Mouse (Mus musculus) heart, embryonic 15.5 days (tissue): ENCODE measurements at regions not wholly inside any gene's neighbourhood (a gene's known extent, or its start where the extent isn't known, plus 50 kb on each side); places are given as distances from the start of the nearest gene placed in this dataset.

Experiments used
- ATAC-seq: fragments of 200-750 bp; cut with Nextera tagmentation; replicated peaks from 2 replicates; pipeline ENCODE4 v1.8.0; 2017; ENCODE audit warnings: low read depth, moderate TSS enrichment; ENCODE audit not compliant: insufficient number of reproducible peaks, insufficient read depth, low FRiP score
- H3K27ac ChIP-seq: fragments of 300-500 bp; sonication (generic); 2 replicates; pipeline ENCODE4 v1.5.1; 2015; ENCODE audit warnings: mild to moderate bottlenecking, inconsistent platforms
- H3K27me3 ChIP-seq: fragments of 300-500 bp; sonication (generic); 2 replicates; pipeline ENCODE4 v1.6.1; 2015; ENCODE audit warnings: inconsistent platforms
- H3K36me3 ChIP-seq: fragments of 300-500 bp; sonication (generic); 2 replicates; pipeline ENCODE4 v1.6.1; 2015; ENCODE audit warnings: mild to moderate bottlenecking, inconsistent platforms
- H3K4me1 ChIP-seq: fragments of 300-500 bp; sonication (generic); replicated peaks from 2 replicates; pipeline ENCODE4 v1.6.1; 2015; ENCODE audit warnings: inconsistent platforms
- H3K4me2 ChIP-seq: fragments of 300-500 bp; sonication (generic); 2 replicates; pipeline ENCODE4 v1.6.1; 2015; ENCODE audit warnings: inconsistent platforms, mild to moderate bottlenecking, moderate library complexity
- H3K4me3 ChIP-seq: fragments of 300-500 bp; sonication (generic); 2 replicates; pipeline ENCODE4 v1.5.1; 2015; ENCODE audit warnings: mild to moderate bottlenecking, inconsistent platforms
- H3K9ac ChIP-seq: fragments of 300-500 bp; sonication (generic); 2 replicates; pipeline ENCODE4 v1.6.1; 2015; ENCODE audit warnings: mild to moderate bottlenecking, inconsistent platforms
- H3K9me3 ChIP-seq: fragments of 300-500 bp; sonication (generic); replicated peaks from 2 replicates; pipeline ENCODE4 v1.6.1; 2016; ENCODE audit warnings: inconsistent platforms
- WGBS: fragments of 180-500 bp; shearing (Covaris S2); methylation state at CpG from one replicate; pipeline ENCODE4 v1.1.7; 2015; ENCODE audit warnings: mixed read lengths; 5-methylcytosine and 5-hydroxymethylcytosine counted together

DNA sequence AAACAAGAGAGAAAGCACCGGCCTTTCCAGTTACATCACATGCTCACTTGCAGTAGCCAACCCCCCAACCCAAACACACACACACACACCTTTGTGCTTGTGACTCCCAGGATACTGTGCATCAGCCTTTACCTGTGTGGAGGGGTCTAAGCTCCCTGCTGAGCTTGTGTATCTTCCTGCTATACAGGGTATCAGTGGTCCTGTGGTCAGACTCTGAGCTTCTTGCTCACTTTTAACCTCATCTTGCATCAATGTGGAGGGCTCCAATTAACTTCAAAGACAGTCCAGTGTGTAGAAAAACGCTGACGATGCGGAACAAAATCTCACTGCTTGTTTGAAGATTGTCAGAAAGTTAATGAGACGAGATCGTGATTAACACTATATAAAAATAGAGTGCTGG is 71.4 kb upstream of the Gypa start:
- Histone ChIP-seq H3K4me1 (no peaks in the 10 kb centered on the region), H3K4me2 (no peak overlapping the region), H3K27me3 (no peaks in the 10 kb centered on the region), H3K36me3 (no peaks in the 10 kb centered on the region), H3K9me3 (no peaks in the 10 kb centered on the region), H3K4me3 (no peak overlapping the region), H3K27ac (no peak overlapping the region), H3K9ac (no peak overlapping the region)
- 80% methylated on average over 6 of the region's 6 CpGs for WGBS
- no peak for ATAC-seq

GRCm38 (mm10) chr8:80416121-80416520 is 77.5 kb upstream of the Gypa start:
- Histone ChIP-seq H3K4me3 (no peak overlapping the region), H3K9ac (no peak overlapping the region), H3K27me3 (no peaks in the 10 kb centered on the region), H3K4me2 (no peak overlapping the region), H3K36me3 (no peaks in the 10 kb centered on the region), H3K27ac (no peak overlapping the region), H3K9me3 (no peaks in the 10 kb centered on the region), H3K4me1 (no peaks in the 10 kb centered on the region)
- 76% methylated on average over 4 of the region's 4 CpGs for WGBS
- no peak for ATAC-seq

GRCm38 (mm10) chr8:80399594-80400207 is 93.9 kb upstream of the Gypa start:
- no peak for ATAC-seq
- Histone ChIP-seq H3K27ac (no peak overlapping the region), H3K9ac (no peak overlapping the region), H3K9me3 (no peaks in the 10 kb centered on the region), H3K4me2 (no peak overlapping the region), H3K36me3 (no peaks in the 10 kb centered on the region), H3K4me3 (no peak overlapping the region), H3K4me1 (no peaks in the 10 kb centered on the region), H3K27me3 (no peaks in the 10 kb centered on the region)
- 74% methylated on average over 2 of the region's 2 CpGs for WGBS

GRCm38 (mm10) chr8:80395010-80395409 is 98.6 kb upstream of the Gypa start:
- Histone ChIP-seq H3K27me3 (no peaks in the 10 kb centered on the region), H3K4me3 (no peak overlapping the region), H3K4me2 (no peak overlapping the region), H3K9ac (no peak overlapping the region), H3K27ac (no peak overlapping the region), H3K9me3 (no peaks in the 10 kb centered on the region), H3K36me3 (no peaks in the 10 kb centered on the region), H3K4me1 (no peaks in the 10 kb centered on the region)
- no peak for ATAC-seq
- WGBS = 45% methylated on average over 5 of the region's 5 CpGs

- no peak overlapping the region for H3K9ac ChIP-seq
- H3K4me1 ChIP-seq = no peaks in the 10 kb centered on the region
- H3K36me3 ChIP-seq = no peaks in the 10 kb centered on the region
- ATAC-seq = no peak
- H3K4me3 ChIP-seq = no peak overlapping the region
- H3K27me3 ChIP-seq = no peaks in the 10 kb centered on the region
- WGBS = 72% methylated on average over 3 of the region's 3 CpGs
- no peak overlapping the region for H3K27ac ChIP-seq
- H3K9me3 ChIP-seq = no peaks in the 10 kb centered on the region
- H3K4me2 ChIP-seq = no peak overlapping the region
These were observed 100.5 kb upstream of the Gypa start for GRCm38 (mm10) chr8:80393111-80393510.

GRCm38 (mm10) chr8:80369221-80369620 is 124.4 kb upstream of the Gypa start:
- WGBS = 88% methylated on average over 2 of the region's 2 CpGs
- no peak overlapping the region for H3K27ac ChIP-seq
- H3K4me2 ChIP-seq = no peak overlapping the region
- no peak overlapping the region for H3K4me3 ChIP-seq
- H3K27me3 ChIP-seq = no peaks in the 10 kb centered on the region
- no peaks in the 10 kb centered on the region for H3K36me3 ChIP-seq
- no peaks in the 10 kb centered on the region for H3K4me1 ChIP-seq
- no peaks in the 10 kb centered on the region for H3K9me3 ChIP-seq
- H3K9ac ChIP-seq = no peak overlapping the region
- ATAC-seq = no peak

DNA sequence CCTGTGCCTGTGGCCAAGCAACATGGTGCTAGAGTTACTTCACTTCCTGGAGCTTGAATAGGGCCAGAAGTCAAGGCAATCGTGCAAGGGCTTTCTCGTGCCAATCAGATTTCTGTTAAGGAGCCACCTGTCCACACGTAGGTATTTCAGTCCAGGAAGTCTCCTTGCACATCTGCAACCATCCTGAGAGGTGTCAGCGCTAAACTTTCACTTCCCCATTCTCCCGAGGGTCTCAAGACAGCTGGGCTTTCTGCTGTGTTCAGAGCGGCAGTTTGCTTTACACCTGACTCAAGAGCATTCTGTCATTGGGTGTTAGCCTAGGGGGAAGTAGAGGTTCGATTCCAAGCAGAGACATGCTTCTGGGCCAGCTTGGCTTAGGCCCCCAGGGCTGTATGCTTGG is 129.5 kb upstream of the Gypa start:
- no peaks in the 10 kb centered on the region for H3K9me3 ChIP-seq
- no peaks in the 10 kb centered on the region for H3K36me3 ChIP-seq
- no peak overlapping the region for H3K9ac ChIP-seq
- no peaks in the 10 kb centered on the region for H3K27me3 ChIP-seq
- WGBS = 60% methylated on average over 7 of the region's 7 CpGs
- H3K4me2 ChIP-seq = no peak overlapping the region
- H3K4me3 ChIP-seq = no peak overlapping the region
- no peak overlapping the region for H3K27ac ChIP-seq
- ATAC-seq = no peak
- H3K4me1 ChIP-seq = no peaks in the 10 kb centered on the region

DNA sequence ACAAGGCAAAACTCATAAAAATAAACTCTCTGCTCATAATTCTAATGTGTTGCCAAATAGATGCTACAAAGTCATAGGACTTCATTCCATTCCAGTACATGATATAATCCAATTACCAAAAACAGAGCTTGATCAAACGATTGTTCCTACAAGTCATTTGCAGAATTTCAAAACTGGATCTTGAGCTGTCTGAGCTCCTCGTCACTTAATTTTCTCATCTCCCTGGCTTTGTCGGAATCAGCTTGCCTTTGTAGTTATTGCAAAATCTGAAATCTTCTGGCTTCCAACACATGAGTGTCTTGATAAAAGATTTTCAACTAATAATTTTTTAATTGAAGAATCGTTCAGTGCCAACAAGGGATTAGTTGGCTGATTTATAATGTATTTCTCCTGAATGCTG is 150.3 kb upstream of the Gypa start:
- H3K4me3 ChIP-seq = no peak overlapping the region
- no peaks in the 10 kb centered on the region for H3K36me3 ChIP-seq
- H3K4me1 ChIP-seq = no peaks in the 10 kb centered on the region
- no peak overlapping the region for H3K9ac ChIP-seq
- 86% methylated on average over 4 of the region's 4 CpGs for WGBS
- H3K9me3 ChIP-seq = no peaks in the 10 kb centered on the region
- no peak overlapping the region for H3K27ac ChIP-seq
- H3K4me2 ChIP-seq = no peak overlapping the region
- H3K27me3 ChIP-seq = no peaks in the 10 kb centered on the region
- ATAC-seq = no peak

GRCm38 (mm10) chr8:80337872-80338271 is 155.7 kb upstream of the Gypa start:
- Histone ChIP-seq H3K36me3 (no peaks in the 10 kb centered on the region), H3K4me3 (no peak overlapping the region), H3K4me2 (no peak overlapping the region), H3K9ac (no peak overlapping the region), H3K4me1 (no peaks in the 10 kb centered on the region), H3K27ac (no peak overlapping the region), H3K27me3 (no peaks in the 10 kb centered on the region), H3K9me3 (no peaks in the 10 kb centered on the region)
- no peak for ATAC-seq
- 66% methylated on average over 2 of the region's 2 CpGs for WGBS

DNA sequence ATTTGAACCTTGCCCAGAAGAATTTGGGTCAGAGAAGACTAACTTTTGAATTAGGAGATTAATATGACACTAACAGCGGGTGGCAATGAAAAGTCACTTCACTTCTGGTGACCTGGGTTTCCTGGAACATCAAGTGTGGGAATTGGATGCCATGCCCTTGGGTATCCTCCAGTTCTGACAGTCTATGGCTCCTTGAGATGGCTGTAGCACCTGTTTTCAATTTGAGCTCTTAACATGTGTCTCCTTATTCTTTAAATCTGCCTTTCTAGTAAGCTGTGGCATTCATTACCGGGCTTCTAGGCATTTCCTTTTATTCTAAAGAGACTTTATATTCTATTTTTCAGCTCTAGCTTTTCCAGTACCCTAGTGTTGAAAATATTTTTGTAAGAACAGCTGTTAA is 164.9 kb upstream of the Gypa start:
- 79% methylated on average over 2 of the region's 2 CpGs for WGBS
- ATAC-seq = no peak
- no peak overlapping the region for H3K27ac ChIP-seq
- H3K27me3 ChIP-seq = no peaks in the 10 kb centered on the region
- no peaks in the 10 kb centered on the region for H3K9me3 ChIP-seq
- H3K4me2 ChIP-seq = no peak overlapping the region
- H3K4me1 ChIP-seq = no peaks in the 10 kb centered on the region
- H3K36me3 ChIP-seq = no peaks in the 10 kb centered on the region
- no peak overlapping the region for H3K9ac ChIP-seq
- H3K4me3 ChIP-seq = no peak overlapping the region

DNA sequence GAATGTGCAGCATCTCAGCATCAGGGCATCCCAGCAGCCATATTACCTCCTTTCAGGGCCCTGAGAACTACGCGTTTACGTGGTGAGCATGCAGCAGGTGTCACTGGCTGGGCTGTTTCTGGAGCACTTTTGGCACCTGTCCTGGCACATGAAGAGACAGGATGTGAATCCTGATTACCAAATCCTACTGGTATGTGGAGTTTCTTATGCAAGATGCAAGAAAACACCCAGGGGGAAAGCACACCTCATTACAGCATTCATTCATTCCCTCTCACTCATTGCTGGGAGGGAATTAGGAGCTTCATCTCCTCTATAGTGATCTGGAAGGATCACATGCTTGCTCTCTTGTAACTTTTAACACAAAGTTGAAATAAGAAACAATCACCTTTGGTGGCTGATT is 167.7 kb upstream of the Gypa start:
- Histone ChIP-seq H3K4me1 (no peaks in the 10 kb centered on the region), H3K9me3 (no peaks in the 10 kb centered on the region), H3K4me3 (no peak overlapping the region), H3K27me3 (no peaks in the 10 kb centered on the region), H3K9ac (no peak overlapping the region), H3K36me3 (no peaks in the 10 kb centered on the region), H3K27ac (no peak overlapping the region), H3K4me2 (no peak overlapping the region)
- no peak for ATAC-seq
- WGBS = 89% methylated on average over 3 of the region's 3 CpGs

DNA sequence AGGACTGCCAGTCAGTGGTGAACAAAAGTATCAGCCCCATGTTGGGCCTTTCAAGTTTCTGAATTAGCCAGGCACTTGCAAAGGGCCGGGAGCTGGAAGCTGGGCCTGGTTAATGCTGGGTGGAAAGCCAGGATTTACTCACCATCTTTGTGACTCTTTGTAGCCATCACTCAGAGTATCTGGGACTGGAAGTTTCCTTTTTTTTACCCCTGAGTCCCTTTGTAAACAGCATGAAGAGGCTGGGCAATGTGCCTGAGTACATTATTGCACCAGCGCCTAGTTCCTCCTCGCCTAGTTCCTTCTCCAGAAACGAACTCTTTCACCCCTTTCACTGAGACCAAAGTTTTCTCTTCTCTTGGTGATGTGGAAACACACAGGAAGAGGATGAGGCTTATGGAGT is 168.4 kb upstream of the Gypa start:
- H3K36me3 ChIP-seq = no peaks in the 10 kb centered on the region
- no peak for ATAC-seq
- H3K4me2 ChIP-seq = no peak overlapping the region
- 75% methylated on average over 4 of the region's 4 CpGs for WGBS
- H3K9ac ChIP-seq = no peak overlapping the region
- H3K4me1 ChIP-seq = no peaks in the 10 kb centered on the region
- H3K9me3 ChIP-seq = no peaks in the 10 kb centered on the region
- no peak overlapping the region for H3K4me3 ChIP-seq
- no peak overlapping the region for H3K27ac ChIP-seq
- no peaks in the 10 kb centered on the region for H3K27me3 ChIP-seq
